Mouse (Mus musculus) WW6 (cell line): ENCODE results near the gene Gm525.
A peak's percentile ranks its signal among the peaks of the same experiment; 100 is the strongest.
"Not testable (repeated sequence)": the region's sequence is repeated elsewhere in the genome, so short reads cannot be mapped to it uniquely, and the experiment has no call there.

Experiments used
- DNase-seq: peaks from one replicate; pipeline ENCODE4 v3.0.0-alpha.2; 2013; ENCODE audit warnings: low read depth, low spot score

The Gm525 gene

DNA sequence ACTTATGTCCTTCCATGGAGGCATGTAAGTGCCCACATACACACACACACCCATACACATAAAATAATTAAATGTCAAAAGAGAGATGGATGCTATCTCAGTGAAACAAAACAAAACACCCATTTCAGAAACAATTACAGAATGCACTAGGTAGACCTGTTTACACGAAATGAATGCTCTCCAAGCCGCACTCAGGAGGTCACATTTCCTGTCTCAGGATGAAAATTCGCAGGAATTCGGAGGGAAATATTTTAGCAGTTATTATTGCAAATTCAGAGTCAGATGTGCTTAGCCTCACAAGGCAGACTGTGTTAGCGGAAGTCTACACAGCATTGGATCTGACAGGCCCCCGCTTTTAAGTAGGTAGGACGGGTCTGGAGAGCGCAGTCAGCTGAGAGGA lies at the start of gene Gm525:
Gm525 (plus strand) TSS at position 301 of the 400 bp plus-strand sequence.
- no peak for DNase-seq

GRCm38 (mm10) chr11:89024181-89024881 lies 49.3 kb upstream of the Gm525 start:
- no peak for DNase-seq

- DNase-seq, result no peak
Observed at GRCm38 (mm10) chr11:89025603-89026002, 48.0 kb upstream of the Gm525 start.

GRCm38 (mm10) chr11:89026117-89026516 lies 47.5 kb upstream of the Gm525 start:
- no peak for DNase-seq

- DNase-seq, result no peak
Observed at GRCm38 (mm10) chr11:89027955-89028361, 45.7 kb upstream of the Gm525 start.

DNA sequence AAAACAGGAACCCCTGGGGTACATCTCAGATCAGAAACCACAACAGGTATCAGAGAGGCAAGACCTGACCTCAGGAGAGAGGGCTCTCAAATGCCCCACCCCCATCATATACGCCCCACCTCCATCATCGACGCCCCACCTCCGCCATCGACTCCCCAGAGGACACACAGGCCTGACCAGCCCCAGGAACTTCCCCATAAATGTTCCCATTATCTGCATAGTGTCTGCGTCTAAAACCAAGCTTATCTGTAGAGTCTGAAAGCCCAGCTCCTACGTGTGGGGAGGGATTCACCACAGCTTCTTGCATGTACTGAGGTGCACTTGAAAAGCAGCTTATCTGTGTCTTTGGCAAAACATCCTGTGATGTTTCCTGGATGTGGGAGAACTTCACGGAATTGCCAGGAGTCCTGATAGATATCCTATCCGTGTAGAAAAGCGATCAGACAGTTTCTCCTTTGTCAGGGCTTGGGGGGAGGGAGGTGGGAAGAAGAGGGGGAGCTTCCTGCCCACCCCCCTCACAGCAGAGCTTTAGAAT lies 44.7 kb upstream of the Gm525 start:
- no peak for DNase-seq

GRCm38 (mm10) chr11:89030552-89030951 lies 43.1 kb upstream of the Gm525 start:
- DNase-seq, result no peak

DNA sequence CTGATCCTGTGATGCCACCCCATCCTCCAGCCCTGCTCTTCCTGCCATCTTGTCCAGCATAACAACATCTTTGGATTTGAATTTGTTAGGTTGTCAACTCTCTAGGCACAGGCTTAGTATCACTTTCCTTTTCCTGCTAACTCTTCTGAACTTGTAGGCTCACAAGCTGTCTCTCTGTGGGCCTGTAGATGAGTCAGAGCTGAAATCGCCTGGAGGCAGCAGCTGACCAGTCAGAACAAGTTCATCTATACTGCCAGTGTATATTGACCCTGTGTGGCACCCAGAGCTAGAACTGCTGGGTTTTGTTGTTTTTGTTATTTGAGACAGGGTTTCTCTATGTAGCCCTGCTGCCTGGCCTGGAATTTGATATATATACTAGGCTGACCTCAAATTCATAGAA lies 42.5 kb upstream of the Gm525 start:
- no peak for DNase-seq

DNA sequence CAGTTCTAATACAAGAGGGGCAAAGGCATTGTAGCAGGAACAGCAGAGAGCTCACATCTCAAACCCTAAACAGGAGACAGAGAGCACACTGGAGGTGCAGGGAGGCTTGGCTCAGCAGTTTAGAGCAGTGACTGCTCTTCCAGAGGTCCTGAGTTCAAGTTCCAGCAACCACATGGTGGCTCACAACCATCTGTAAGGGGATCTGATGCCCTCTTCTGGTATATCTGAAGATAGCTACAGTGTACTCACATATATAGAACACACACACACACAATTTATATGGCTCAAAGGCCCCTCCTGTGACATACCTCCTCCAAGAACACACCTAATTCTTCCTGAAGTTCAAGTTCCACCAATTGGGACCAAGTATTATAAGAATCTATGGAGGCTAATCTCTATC lies 39.0 kb upstream of the Gm525 start:
- DNase-seq, result no peak

DNA sequence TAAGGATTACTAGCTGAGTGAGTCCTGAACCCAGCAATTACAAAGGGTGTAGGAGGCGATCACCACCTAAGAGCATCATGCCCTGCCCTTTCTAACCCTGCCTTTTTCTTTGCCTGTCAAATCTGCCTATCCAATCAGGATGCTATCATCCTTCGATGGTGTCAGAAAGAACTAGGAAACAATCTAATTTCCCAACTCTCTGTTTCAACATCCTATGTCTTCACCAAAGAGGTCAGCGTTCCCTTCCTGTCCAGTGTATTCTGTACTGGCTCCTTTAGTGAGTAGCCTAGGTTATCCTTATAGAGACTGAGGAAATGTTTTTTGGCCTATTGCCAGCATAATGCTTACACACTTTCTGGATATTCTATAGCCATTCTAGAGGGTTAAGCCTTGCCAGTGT lies 38.1 kb upstream of the Gm525 start:
- DNase-seq, result no peak

GRCm38 (mm10) chr11:89038496-89038895 lies 35.1 kb upstream of the Gm525 start:
- no peak for DNase-seq

GRCm38 (mm10) chr11:89039325-89039724 lies 34.3 kb upstream of the Gm525 start:
- DNase-seq, result no peak

DNA sequence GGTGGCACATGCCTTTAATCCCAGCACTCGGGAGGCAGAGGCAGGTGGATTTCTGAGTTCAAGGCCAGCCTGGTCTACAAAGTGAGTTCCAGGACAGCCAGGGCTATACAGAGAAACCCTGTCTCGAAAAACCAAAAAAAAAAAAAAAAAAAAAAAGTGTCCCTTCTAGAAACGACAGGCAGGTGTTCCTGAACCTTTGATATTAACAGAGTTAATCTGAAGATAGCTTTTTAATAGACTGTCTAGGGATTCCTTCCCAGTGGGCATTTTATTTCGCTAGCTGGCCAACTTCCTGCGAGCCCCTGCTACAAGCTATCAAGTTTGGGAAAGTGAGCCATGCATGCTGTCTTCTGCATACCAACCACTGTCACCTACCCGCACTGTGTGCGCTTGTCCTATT lies 32.6 kb upstream of the Gm525 start:
- not testable (repeated sequence) for DNase-seq

DNA sequence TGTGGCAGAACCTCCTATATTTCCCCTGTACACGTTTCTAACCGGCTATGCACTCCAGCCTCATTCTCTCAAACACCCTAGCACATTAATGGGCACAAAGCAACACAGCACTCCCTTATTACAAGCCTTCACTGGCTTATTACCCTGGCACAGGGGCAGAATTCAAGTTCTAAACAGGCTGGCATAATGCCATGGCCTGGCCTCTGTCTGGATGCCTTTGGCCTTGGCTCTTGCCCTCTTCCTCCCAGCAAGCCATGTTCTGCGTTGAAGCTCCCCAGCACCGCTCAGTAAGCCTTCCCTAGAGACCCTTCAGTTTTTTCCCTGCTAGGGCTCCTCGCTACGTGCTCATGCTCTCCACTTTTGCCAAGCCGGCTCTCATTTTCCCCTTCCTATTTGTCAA lies 30.6 kb upstream of the Gm525 start:
- DNase-seq, result no peak

GRCm38 (mm10) chr11:89045501-89045900 lies 28.1 kb upstream of the Gm525 start:
- DNase-seq, result not testable (repeated sequence)

- no peak for DNase-seq
Observed at GRCm38 (mm10) chr11:89046021-89046420, 27.6 kb upstream of the Gm525 start.

GRCm38 (mm10) chr11:89051767-89052166 lies 21.9 kb upstream of the Gm525 start:
- no peak for DNase-seq

DNA sequence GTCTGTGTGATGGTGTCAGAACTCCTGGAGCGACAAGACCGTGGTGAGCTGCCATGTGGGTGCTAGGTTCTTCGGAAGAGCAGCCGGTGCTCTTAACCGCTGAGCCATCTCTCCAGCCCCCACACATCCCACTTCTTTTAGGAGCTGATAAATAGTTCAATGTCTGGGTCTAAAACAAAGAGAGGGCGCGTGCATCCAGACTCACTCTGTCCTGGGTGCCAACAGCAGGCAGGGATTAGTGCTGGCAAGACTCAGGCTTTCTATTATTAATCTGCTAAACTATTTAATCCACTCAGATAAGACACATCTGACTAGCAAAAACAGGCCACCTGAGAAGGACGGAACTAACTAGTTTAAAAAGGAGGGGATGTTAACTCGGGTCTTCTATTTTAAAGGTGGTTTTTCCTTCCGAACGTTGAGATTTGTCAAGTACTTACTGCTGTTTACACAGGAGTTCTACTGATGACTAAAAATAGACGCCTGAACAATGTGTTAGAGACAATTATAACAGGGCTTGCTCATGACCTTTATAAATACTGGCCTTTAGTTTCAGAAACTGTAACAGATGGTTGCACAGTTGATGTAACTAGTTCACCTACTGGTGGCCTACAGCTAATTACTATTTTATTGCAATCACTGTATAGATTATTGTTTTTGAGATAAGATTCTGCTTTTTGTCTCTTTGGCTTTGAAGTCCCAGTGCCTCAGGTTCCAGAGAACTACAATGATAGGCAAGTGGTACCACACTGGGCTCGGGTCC lies 17.5 kb upstream of the Gm525 start:
- no peak for DNase-seq

- DNase-seq, result no peak
Observed at GRCm38 (mm10) chr11:89058515-89059270, 14.9 kb upstream of the Gm525 start.

DNA sequence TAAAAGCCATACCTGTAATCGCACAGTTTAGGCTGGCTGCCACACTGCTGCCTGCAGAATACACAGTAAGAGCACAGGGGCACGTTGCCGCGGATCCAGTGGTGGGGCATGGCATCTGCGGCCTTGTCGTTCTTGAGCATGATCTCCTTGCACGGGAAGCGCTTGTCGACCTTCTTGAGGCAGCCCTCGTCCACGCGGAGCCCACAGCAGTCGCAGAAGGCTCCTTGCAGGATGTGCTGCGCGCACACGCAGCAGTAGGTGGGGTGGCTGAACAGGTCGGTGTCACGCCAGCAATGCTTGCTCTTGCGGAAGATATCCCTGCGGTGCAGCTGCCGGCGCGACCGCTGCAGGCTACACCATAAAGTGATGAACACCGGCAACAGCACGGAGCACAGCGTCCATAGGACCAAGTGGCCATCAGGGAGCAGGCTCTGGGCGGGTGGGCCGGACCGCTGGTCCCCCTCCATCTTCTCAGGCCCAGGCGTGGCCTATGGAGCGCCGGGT lies 13.7 kb upstream of the Gm525 start:
- DNase-seq, result no peak

GRCm38 (mm10) chr11:89060423-89061089 lies 13.1 kb upstream of the Gm525 start:
- DNase-seq, result peak; percentile 99
